Mouse (Mus musculus): ENCODE measurements around the gene Tob2. TPM values are rescaled to one million over a fixed set of nuclear protein-coding genes. Genes with fewer than 3 reads are reported as not detected.
A peak's percentile ranks its signal among the peaks of the same experiment; 100 is the strongest.

The Tob2 gene
- polyA plus RNA-seq, 3 experiments from 2014 or later: 29.7 to 45.8 (median 34.0) TPM

DNA sequence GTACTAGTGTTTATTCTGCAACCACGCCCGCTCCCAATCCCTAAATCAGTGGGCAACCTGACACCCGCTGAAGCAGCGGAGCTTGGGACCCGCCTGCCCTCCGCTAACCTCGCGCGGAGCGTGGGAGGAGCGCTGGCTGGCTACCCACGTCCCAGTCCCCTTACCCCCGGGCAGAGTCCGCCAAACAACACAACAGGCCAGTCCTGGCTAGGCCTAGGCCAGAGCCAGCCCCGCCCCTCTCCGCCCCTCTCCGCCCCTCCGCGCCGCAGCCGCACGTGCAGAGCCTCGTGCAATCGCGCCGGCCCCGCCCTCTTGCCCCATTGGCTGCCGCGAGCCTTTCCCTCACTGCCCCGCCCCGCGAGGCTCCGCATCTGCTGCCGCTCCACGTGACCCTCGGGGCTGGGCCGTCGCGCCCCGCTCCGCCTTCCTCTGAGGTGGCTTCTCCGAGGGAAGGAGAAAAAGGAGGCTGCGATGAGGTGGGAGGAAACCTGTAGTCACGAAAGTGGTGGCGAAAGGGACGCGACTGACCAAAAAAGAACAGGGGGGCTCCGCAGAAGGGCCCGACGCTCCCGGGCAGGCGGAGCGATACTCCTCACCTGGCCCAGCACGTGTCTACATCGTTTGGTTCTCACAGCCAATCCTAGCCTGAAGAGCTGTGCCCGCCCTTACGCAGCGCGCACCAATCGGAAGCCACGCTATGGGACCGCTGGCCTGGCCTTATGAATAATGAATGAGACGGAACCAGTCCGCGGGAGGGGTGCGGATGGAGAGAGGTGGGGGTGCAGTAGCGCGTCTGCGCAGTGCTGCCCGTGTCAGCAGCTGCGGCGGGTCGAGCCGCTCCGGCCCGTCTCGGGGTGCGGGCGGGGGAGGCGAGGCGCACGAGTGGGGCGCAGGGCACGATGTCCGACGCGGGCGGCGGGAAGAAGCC lies 47.7 kb downstream of the Tob2 start:
- peak; percentile 96 for ATAC-seq

DNA sequence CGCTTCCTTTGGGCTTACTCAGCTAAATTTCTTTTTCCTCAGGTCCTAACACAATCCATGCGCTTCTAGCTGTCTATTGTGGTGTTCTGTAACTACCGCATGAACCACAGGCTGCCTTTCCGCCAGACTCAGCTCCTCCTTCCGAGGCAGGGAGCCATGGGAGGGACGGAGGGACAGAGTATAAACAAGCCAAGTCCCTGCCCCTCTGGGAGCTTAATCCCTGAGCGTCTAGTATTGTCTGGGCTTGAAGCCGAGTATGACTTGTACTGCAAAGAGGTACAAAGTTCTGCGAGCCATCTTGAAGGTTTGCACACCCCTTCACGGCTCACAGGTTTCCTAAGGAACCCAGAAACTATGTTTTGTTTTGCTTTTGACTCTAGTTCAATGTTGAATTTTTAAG lies 48.4 kb downstream of the Tob2 start:
- ATAC-seq: peak; percentile 6

- ATAC-seq: no peak
These were observed 49.0 kb downstream of the Tob2 start for GRCm38 (mm10) chr15:81809550-81809949.

- no peak for ATAC-seq
These were observed 49.8 kb downstream of the Tob2 start for GRCm38 (mm10) chr15:81808799-81809198.

GRCm38 (mm10) chr15:81806621-81807404 lies 51.8 kb downstream of the Tob2 start:
- no peak for ATAC-seq

DNA sequence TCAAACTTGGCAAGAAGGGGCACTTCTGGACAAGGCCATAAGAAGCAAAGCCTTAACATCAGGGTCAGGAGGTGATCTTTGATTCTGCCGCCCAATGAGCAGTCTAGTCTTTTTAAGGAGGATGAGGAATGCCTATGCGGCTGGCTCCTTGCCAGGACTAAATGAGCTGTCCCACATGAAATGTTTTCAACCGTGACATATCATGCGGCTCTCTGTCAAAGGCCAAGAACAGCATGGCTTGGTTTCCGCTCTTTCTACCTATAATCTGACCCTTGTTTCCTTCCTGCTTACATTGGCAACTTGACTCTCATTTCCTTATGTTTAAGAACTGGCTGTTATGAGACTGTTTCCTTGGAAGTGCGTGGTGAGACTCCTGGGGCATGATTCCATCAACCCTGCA lies 53.0 kb downstream of the Tob2 start:
- no peak for ATAC-seq

DNA sequence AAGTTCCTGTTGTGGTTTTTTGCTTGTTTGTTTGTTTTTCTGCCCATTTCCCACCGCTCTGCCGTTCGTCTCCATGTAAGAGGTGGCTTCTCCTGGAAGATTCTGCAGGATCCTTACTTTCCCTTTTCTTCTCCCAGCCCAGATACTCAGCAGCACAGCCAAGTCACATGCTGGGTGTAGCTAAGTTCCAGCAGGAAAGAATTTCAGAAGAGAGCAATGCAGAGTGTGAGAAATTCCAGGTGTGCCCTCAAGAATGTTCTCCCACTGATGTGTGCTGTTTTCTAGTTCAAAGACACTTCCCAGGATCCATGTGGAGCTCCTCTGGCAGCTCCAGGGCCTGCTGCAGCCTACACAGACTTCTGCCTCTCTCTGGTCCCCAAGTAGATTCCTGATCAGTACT lies 53.7 kb downstream of the Tob2 start:
- no peak for ATAC-seq

- ATAC-seq: no peak
These were observed 54.4 kb downstream of the Tob2 start for GRCm38 (mm10) chr15:81804172-81804571.

- ATAC-seq: no peak
These were observed 55.1 kb downstream of the Tob2 start for GRCm38 (mm10) chr15:81803425-81803951.

DNA sequence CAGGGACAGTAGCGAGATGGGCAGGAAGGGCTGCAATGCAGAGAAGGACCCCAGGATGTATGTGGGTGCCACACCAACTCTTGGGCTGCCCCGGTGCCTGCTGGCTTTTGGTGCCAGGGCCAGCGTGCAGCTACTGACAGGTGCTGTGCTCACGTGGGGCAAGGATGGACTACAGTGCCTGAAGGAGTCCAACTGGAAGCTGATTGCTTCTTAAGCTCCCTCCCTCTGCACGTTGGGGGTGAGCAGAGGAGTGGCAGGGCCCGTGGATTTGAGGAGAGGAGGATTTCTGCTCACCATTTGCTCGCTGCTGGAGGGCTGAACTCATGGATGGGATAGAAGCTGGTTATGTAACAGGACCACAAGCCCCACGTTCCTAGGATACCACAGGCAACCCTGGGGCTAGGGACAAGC lies 55.6 kb downstream of the Tob2 start:
- peak; percentile 9 for ATAC-seq

DNA sequence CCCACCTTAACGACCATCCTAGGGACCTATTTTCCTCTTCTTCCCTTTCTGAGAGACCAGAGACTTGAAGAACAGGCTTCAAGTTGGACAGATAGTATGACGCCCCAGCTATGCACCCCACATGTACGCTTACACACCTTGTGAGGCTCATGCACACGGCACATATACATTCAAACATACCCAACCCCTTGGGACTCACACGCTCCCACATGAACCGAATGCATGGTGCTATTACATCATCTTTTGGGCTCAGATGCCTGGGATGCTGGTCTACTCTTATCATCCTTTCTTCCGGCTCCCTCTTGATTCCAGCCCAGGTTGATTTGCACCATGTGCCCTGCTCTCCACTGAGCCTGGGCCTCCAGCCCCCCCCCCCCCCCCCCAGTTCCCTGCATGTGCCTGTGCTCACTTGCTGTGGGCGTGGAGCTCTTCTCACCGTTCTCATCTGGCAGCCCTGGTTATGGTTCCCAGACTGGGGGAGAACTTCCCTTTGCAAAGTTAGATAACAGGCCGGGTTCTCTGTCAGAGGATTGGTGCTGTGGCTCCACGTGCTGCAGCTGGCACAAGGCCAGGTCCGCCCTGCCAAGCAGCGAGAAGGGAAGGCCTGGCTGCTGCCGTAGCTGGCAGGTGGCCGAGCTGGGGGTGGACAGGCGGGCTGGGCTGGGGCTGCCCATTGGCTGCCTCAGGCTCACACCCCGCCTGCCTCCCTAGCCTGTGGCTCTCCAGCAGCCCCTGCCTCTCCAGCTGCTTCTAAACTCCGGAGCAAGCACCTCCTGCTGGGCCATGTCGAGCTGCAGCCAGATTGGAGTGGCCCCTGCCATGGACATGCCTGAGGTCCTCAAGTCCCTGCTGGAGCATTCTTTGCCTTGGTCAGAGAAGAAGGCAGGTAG lies 56.4 kb downstream of the Tob2 start, which contains the start of gene Tef:
Gene Tef (plus strand): TSS at position 421 of the 890 bp plus-strand sequence.
- peak; percentile 89 for ATAC-seq

- ATAC-seq: no peak
These were observed 58.2 kb downstream of the Tob2 start for GRCm38 (mm10) chr15:81800391-81800790.

GRCm38 (mm10) chr15:81798421-81798820 lies 60.2 kb downstream of the Tob2 start:
- ATAC-seq: no peak

Other genes with a start within 250 kb of the Tob2 start
- gene L3mbtl2, start 194.9 kb downstream of the Tob2 start, polyA plus RNA-seq (2017; shearing (Covaris generic)): 10 to 100 TPM; 23.1 to 24.7 (median 24.1) TPM
- 1 to 10 TPM; 1.0 to 2.6 (median 1.3) TPM for gene Chadl, start 161.5 kb downstream of the Tob2 start, polyA plus RNA-seq (2017; shearing (Covaris generic))
- gene Zc3h7b, start 113.7 kb downstream of the Tob2 start, polyA plus RNA-seq (2017; shearing (Covaris generic)): 1 to 10 TPM; 4.3 to 8.1 (median 5.7) TPM
- 10 to 100 TPM; 43.0 to 72.2 (median 45.8) TPM for gene Rangap1, start 113.3 kb downstream of the Tob2 start, polyA plus RNA-seq (2017; shearing (Covaris generic))
- gene Tef, start 56.4 kb downstream of the Tob2 start, polyA plus RNA-seq (2017; shearing (Covaris generic)): 10 to 100 TPM in 1 of 3 experiments, 1 to 10 TPM in 2; 2.3 to 14.0 (median 8.8) TPM
- 100 to 1,000 TPM in 1 of 3 experiments, 10 to 100 TPM in 2; 79.6 to 117 (median 95.2) TPM for gene Phf5a, start 13.1 kb upstream of the Tob2 start, polyA plus RNA-seq (2017; shearing (Covaris generic))
- 100 to 1,000 TPM in 1 of 3 experiments, 10 to 100 TPM in 2; 83.2 to 115 (median 93.9) TPM for gene Aco2, start 13.5 kb upstream of the Tob2 start, polyA plus RNA-seq (2017; shearing (Covaris generic))
- gene Polr3h, start 67.4 kb upstream of the Tob2 start, polyA plus RNA-seq (2017; shearing (Covaris generic)): 10 to 100 TPM; 17.4 to 28.3 (median 22.6) TPM
- gene Csdc2, start 78.0 kb upstream of the Tob2 start, polyA plus RNA-seq (2017; shearing (Covaris generic)): not detected
- 10 to 100 TPM in 2 of 3 experiments, 1 to 10 TPM in 1; 9.3 to 33.3 (median 11.7) TPM for gene Pmm1, start 102.1 kb upstream of the Tob2 start, polyA plus RNA-seq (2017; shearing (Covaris generic))
- gene 1700029P11Rik, start 121.7 kb upstream of the Tob2 start, polyA plus RNA-seq (2017; shearing (Covaris generic)): not detected
- 10 to 100 TPM; 54.3 to 56.7 (median 54.4) TPM for gene Xrcc6, start 129.0 kb upstream of the Tob2 start, polyA plus RNA-seq (2017; shearing (Covaris generic))
- gene Desi1, start 175.1 kb upstream of the Tob2 start, polyA plus RNA-seq (2017; shearing (Covaris generic)): 10 to 100 TPM in 2 of 3 experiments, 1 to 10 TPM in 1; 8.8 to 13.8 (median 12.5) TPM
- 100 to 1,000 TPM; 178 to 210 (median 205) TPM for gene Snu13, start 188.8 kb upstream of the Tob2 start, polyA plus RNA-seq (2017; shearing (Covaris generic))
- gene 4930407I10Rik, start 200.4 kb upstream of the Tob2 start, polyA plus RNA-seq (2017; shearing (Covaris generic)): not detected
- under 1 TPM in 1 of 3 experiments, not detected in 2; 0.12 TPM for gene Mei1, start 211.2 kb upstream of the Tob2 start, polyA plus RNA-seq (2017; shearing (Covaris generic))